In the genomic region with DNA sequence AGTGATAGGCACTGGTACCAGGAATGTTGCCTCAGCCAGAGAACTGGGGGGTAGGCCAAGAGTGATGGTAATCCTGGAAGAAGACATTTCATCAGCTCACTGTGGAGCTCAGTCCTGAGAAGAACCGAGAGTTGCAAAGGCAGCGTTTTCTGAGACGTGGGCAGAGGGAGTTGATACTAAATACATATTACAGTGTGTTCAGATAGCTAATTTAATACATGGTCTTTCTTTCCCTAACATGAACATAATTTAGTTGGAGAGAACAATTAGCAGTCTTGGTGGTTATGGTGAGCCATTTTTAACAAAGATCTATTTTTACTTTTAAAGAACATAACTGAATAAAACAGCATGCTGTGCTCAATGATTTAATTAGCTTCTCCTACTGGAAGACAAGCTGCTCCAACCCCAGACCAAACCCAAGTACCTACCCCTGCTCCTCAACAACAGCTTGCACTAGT, we compare ENCODE assay signal across 12 mouse cellular contexts. TPM values are rescaled to one million over a fixed set of nuclear protein-coding genes. Genes with fewer than 3 reads are reported as not detected.
DNase-seq lines count a peak whose midpoint lies in the region; ATAC-seq lines count a peak whose summit lies in the region.
"Had no signal": no experiment of that assay in that cellular context is flagged by ENCODE, and none has a peak within 500 bp of the region (broad histone marks: within the 10 kb centered on the region; RNA-seq: fewer than 3 reads in every experiment).

No protein-coding gene starts in this region.

- no peak for ATAC-seq in heart, embryonic 16.5 days (replicated peaks; ENCODE audit: extremely low read depth, insufficient read depth, low FRiP score)
- no peak for ATAC-seq in heart, embryonic 12.5 days (ENCODE audit: insufficient number of reproducible peaks, low FRiP score)
- no peak for ATAC-seq in embryonic facial prominence, embryonic 15.5 days (ENCODE audit: insufficient number of reproducible peaks, low FRiP score, low TSS enrichment, low read depth)
- ATAC-seq: Patski had no signal

- peak; percentile 68 for DNase-seq in right cerebral cortex, adult 18-20 months
- DNase-seq in right cerebral cortex, postnatal 25 days, result no peak
- peak; percentile 82 for DNase-seq in telencephalon, adult 2 months (ENCODE audit: low read depth, low spot score)
- no peak for DNase-seq in B cell, adult 2 months
- DNase-seq: gastrocnemius, postnatal 10 days; kidney, postnatal 10 days; lung, adult 18-20 months; thymus, postnatal 36 days had no signal

- no peaks in the 10 kb centered on the region for H3K36me3 ChIP-seq in heart, embryonic 16.5 days (ENCODE audit: control insufficient read depth, insufficient read depth)
- no peaks in the 10 kb centered on the region for H3K36me3 ChIP-seq in heart, embryonic 12.5 days
- no peaks in the 10 kb centered on the region for H3K36me3 ChIP-seq in embryonic facial prominence, embryonic 15.5 days

- no peak overlapping the region for H3K4me3 ChIP-seq in heart, embryonic 16.5 days (ENCODE audit: low read length)
- H3K4me3 ChIP-seq in heart, embryonic 12.5 days, result no peak overlapping the region
- H3K4me3 ChIP-seq in embryonic facial prominence, embryonic 15.5 days (replicated peaks), result no peak overlapping the region

- H3K4me1 ChIP-seq in heart, embryonic 16.5 days (ENCODE audit: control insufficient read depth, insufficient read depth, low read length), result peaks cover 9% of the 10 kb centered on the region
- H3K4me1 ChIP-seq in heart, embryonic 12.5 days (replicated peaks), result peaks cover 13% of the 10 kb centered on the region; the same call in 1 of the 2 replicates
- peaks cover 10% of the 10 kb centered on the region for H3K4me1 ChIP-seq in embryonic facial prominence, embryonic 15.5 days

- no peaks in the 10 kb centered on the region for H3K9me3 ChIP-seq in heart, embryonic 16.5 days (replicated peaks; ENCODE audit: control insufficient read depth, low read length)
- no peaks in the 10 kb centered on the region for H3K9me3 ChIP-seq in heart, embryonic 12.5 days (replicated peaks)
- H3K9me3 ChIP-seq in embryonic facial prominence, embryonic 15.5 days (replicated peaks), result no peaks in the 10 kb centered on the region

- H3K27ac ChIP-seq in heart, embryonic 16.5 days (ENCODE audit: low read length), result peak overlapping the region; percentile 48; the same call in 1 of the 2 replicates
- H3K27ac ChIP-seq in heart, embryonic 12.5 days (ENCODE audit: poor library complexity, severe bottlenecking), result no peak overlapping the region
- H3K27ac ChIP-seq in embryonic facial prominence, embryonic 15.5 days (replicated peaks), result peak overlapping the region; percentile 67

- no peaks in the 10 kb centered on the region for H3K27me3 ChIP-seq in heart, embryonic 16.5 days (ENCODE audit: control insufficient read depth, insufficient read depth, low read length)
- no peaks in the 10 kb centered on the region for H3K27me3 ChIP-seq in heart, embryonic 12.5 days (replicated peaks)
- no peaks in the 10 kb centered on the region for H3K27me3 ChIP-seq in embryonic facial prominence, embryonic 15.5 days

- H3K9ac ChIP-seq in heart, embryonic 16.5 days (ENCODE audit: low read length), result no peak overlapping the region
- H3K9ac ChIP-seq in heart, embryonic 12.5 days, result no peak overlapping the region
- H3K9ac ChIP-seq in embryonic facial prominence, embryonic 15.5 days, result no peak overlapping the region

- no peak overlapping the region for H3K4me2 ChIP-seq in heart, embryonic 16.5 days (ENCODE audit: low read depth, low read length)
- no peak overlapping the region for H3K4me2 ChIP-seq in heart, embryonic 12.5 days
- no peak overlapping the region for H3K4me2 ChIP-seq in embryonic facial prominence, embryonic 15.5 days (replicated peaks)

- WGBS in heart, embryonic 16.5 days, result 69% methylated on average over 3 of the region's 3 CpGs
- WGBS in heart, embryonic 12.5 days, result 63% methylated on average over 3 of the region's 3 CpGs
- WGBS in embryonic facial prominence, embryonic 15.5 days, result 56% methylated on average over 3 of the region's 3 CpGs

RNA-seq across cellular contexts. Expression of a gene that starts 33.0 kb away (rescaled TPM):
- polyA plus RNA-seq in heart, embryonic 16.5 days (2015; fragmentation: Nextera tagmentation; extraction: Ambion mirVana), result 245 and 273 TPM in 2 replicates
- 282 and 283 TPM in 2 replicates for polyA plus RNA-seq in heart, embryonic 12.5 days (2016; fragmentation: Nextera tagmentation; extraction: Ambion mirVana)
- 604 and 631 TPM in 2 replicates for polyA plus RNA-seq in embryonic facial prominence, embryonic 15.5 days (2015; fragmentation: Nextera tagmentation; extraction: Ambion mirVana)
- polyA plus RNA-seq: Patski had no signal

Comparison
In these comparisons a context has a peak if more than half of its experiments do, and no peak if none do; other contexts are left out.
1. DNase-seq: peak in right cerebral cortex, adult 18-20 months (single experiment) and telencephalon, adult 2 months (single experiment); none in right cerebral cortex, postnatal 25 days (single experiment) and B cell, adult 2 months (0 of 2).